Comparison of ENCODE assay signal across 9 mouse cellular contexts in genomic region chr6:47811324-47811723, GRCm38 (mm10). TPM values are rescaled to one million over a fixed set of nuclear protein-coding genes. Genes with fewer than 3 reads are reported as not detected.
DNase-seq lines count a peak whose midpoint lies in the region; ATAC-seq and TF ChIP-seq lines count a peak whose summit lies in the region.
"Had no signal": no experiment of that assay in that cellular context is flagged by ENCODE, and none has a peak within 500 bp of the region (broad histone marks: within the 10 kb centered on the region; RNA-seq: fewer than 3 reads in every experiment).

No protein-coding gene starts in this region.

- intact Hi-C loops in heart, postnatal 36 days (cut with DNase I): loop anchor here (2.0 kb wide), 1 partner anchor 15 kb away; no protein-coding TSS in a partner anchor
- intact Hi-C loops in left cerebral cortex, postnatal 10 days (cut with DNase I): no loop called here

- ATAC-seq in heart, embryonic 13.5 days (ENCODE audit: extremely low read depth, insufficient number of reproducible peaks, low FRiP score, low TSS enrichment): no peak
- ATAC-seq in G1E (ENCODE audit: extremely low read depth, insufficient number of reproducible peaks, low FRiP score, poor library complexity, severe bottlenecking): no peak
- no peak for ATAC-seq in hindbrain, embryonic 12.5 days (ENCODE audit: low FRiP score)

- no peak overlapping the region for H3K27ac ChIP-seq in heart, embryonic 13.5 days (replicated peaks)
- no peak overlapping the region for H3K27ac ChIP-seq in hindbrain, embryonic 12.5 days
- H3K27ac ChIP-seq in macrophage: no peak overlapping the region

- peak overlapping the region; percentile 86 for H3K9ac ChIP-seq in heart, embryonic 13.5 days
- H3K9ac ChIP-seq in hindbrain, embryonic 12.5 days: peak overlapping the region; percentile 89

- no peak for TF ChIP-seq CTCF in G1E (IDR thresholded peaks at IDR 0.05; ENCODE audit: low read depth, low read length)

- H3K9me3 ChIP-seq in heart, embryonic 13.5 days: no peaks in the 10 kb centered on the region
- H3K9me3 ChIP-seq in G1E (replicated peaks): no peaks in the 10 kb centered on the region
- H3K9me3 ChIP-seq in hindbrain, embryonic 12.5 days (replicated peaks): no peaks in the 10 kb centered on the region

- H3K36me3 ChIP-seq in heart, embryonic 13.5 days: peaks cover 21% of the 10 kb centered on the region
- H3K36me3 ChIP-seq in G1E (replicated peaks) (peaks cover 41% of the 10 kb centered on the region), macrophage (ENCODE audit: inconsistent target) (no peaks in the 10 kb centered on the region)
- peaks cover 7% of the 10 kb centered on the region for H3K36me3 ChIP-seq in hindbrain, embryonic 12.5 days

- no peaks in the 10 kb centered on the region for H3K27me3 ChIP-seq in heart, embryonic 13.5 days (replicated peaks)
- no peaks in the 10 kb centered on the region for H3K27me3 ChIP-seq in G1E (ENCODE audit: insufficient read depth, low read length)
- no peaks in the 10 kb centered on the region for H3K27me3 ChIP-seq in hindbrain, embryonic 12.5 days

- 51% methylated on average over 5 of the region's 5 CpGs for WGBS in heart, embryonic 13.5 days
- WGBS in hindbrain, embryonic 12.5 days: 72% methylated on average over 5 of the region's 5 CpGs
- 75% methylated on average over 5 of the region's 5 CpGs for WGBS in macrophage (ENCODE audit: missing documents)

- peaks cover 40% of the 10 kb centered on the region for H3K4me1 ChIP-seq in heart, embryonic 13.5 days
- H3K4me1 ChIP-seq in G1E (ENCODE audit: insufficient read depth, low read depth, low read length): peaks cover 25% of the 10 kb centered on the region
- peaks cover 31% of the 10 kb centered on the region for H3K4me1 ChIP-seq in hindbrain, embryonic 12.5 days

- H3K79me2 ChIP-seq in macrophage (ENCODE audit: inconsistent target): peaks cover 66% of the 10 kb centered on the region

- DNase-seq in heart, postnatal 36 days: no peak
- DNase-seq in G1E (ENCODE audit: low spot score): no peak
- no peak for DNase-seq in left cerebral cortex, postnatal 10 days (ENCODE audit: extremely low spot score in 1 of 2, low spot score in 2 of 2)
- no peak for DNase-seq in right cerebral cortex, postnatal 25 days
- DNase-seq in testis, postnatal 10 days (ENCODE audit: low spot score): no peak
- DNase-seq: thymus, postnatal 36 days had no signal

- peak overlapping the region; percentile 78 for H3K4me2 ChIP-seq in heart, embryonic 13.5 days
- peak overlapping the region; percentile 79 for H3K4me2 ChIP-seq in hindbrain, embryonic 12.5 days (replicated peaks)

- H3K4me3 ChIP-seq in heart, embryonic 13.5 days: peak overlapping the region; percentile 73
- H3K4me3 ChIP-seq in G1E (ENCODE audit: low read depth, low read length): peak overlapping the region; percentile 85; the same call in 1 of the 2 replicates
- H3K4me3 ChIP-seq in hindbrain, embryonic 12.5 days: peak overlapping the region; percentile 82
- peak overlapping the region; percentile 94 for H3K4me3 ChIP-seq in macrophage (ENCODE audit: inconsistent target)

RNA-seq across cellular contexts. Expression of gene Pdia4, which starts 1.9 kb away (rescaled TPM):
- polyA plus RNA-seq in heart, embryonic 13.5 days (2015; fragmentation: Nextera tagmentation; extraction: Ambion mirVana): 162 and 189 TPM in 2 replicates
- total RNA-seq in heart, postnatal 36 days (2021): 10 to 100 TPM; 38.4 to 50.1 TPM
- total RNA-seq in G1E (2014; fragmentation: Nextera tagmentation): 46.6 and 55.0 TPM in 2 replicates
- 95.8 and 96.7 TPM in 2 replicates for total RNA-seq in G1E (2017)
- 4.0 and 5.0 TPM in 2 replicates for polyA plus RNA-seq in G1E (2012)
- polyA plus RNA-seq in hindbrain, embryonic 12.5 days (2016; fragmentation: Nextera tagmentation; extraction: Ambion mirVana): 236 and 258 TPM in 2 replicates
- 10 to 100 TPM in 14 of 26 experiments, 1 to 10 TPM in 12; 4.3 to 42.7 (median 11.1) TPM for total RNA-seq in macrophage (2018; cell fraction: chromatin; rRNA removed)
- 100 to 1,000 TPM in 8 of 26 experiments, 10 to 100 TPM in 18; 59.6 to 124 (median 94.5) TPM for total RNA-seq in macrophage (2018; cell fraction: cytosol; rRNA removed)
- total RNA-seq in macrophage (2018; cell fraction: nucleus; rRNA removed): 100 to 1,000 TPM in 11 of 26 experiments, 10 to 100 TPM in 15; 24.1 to 171 (median 93.7) TPM
- polyA plus RNA-seq in macrophage (2018): 86.7 to 134 TPM (median 112 TPM) in 3 replicates
- total RNA-seq in left cerebral cortex, postnatal 10 days (2021): 10 to 100 TPM; 39.7 to 44.2 TPM

RNA-seq across cellular contexts. Expression of gene Zfp786, which starts 19.3 kb away (rescaled TPM):
- 1.2 TPM in 2 replicates for polyA plus RNA-seq in heart, embryonic 13.5 days (2015; fragmentation: Nextera tagmentation; extraction: Ambion mirVana)
- under 1 TPM; 0.68 to 0.72 TPM for total RNA-seq in heart, postnatal 36 days (2021)
- total RNA-seq in G1E (2014; fragmentation: Nextera tagmentation): 2.7 and 9.3 TPM in 2 replicates
- total RNA-seq in G1E (2017): 0.99 and 1.1 TPM in 2 replicates
- 0.20 and 0.26 TPM in 2 replicates for polyA plus RNA-seq in G1E (2012)
- polyA plus RNA-seq in hindbrain, embryonic 12.5 days (2016; fragmentation: Nextera tagmentation; extraction: Ambion mirVana): 12.1 and 12.7 TPM in 2 replicates
- 1 to 10 TPM in 2 of 26 experiments, under 1 TPM in 10, not detected in 14; 0.22 to 2.0 (median 0.58) TPM for total RNA-seq in macrophage (2018; cell fraction: chromatin; rRNA removed)
- total RNA-seq in macrophage (2018; cell fraction: cytosol; rRNA removed): under 1 TPM in 16 of 26 experiments, not detected in 10; 0.03 to 0.24 (median 0.10) TPM
- total RNA-seq in macrophage (2018; cell fraction: nucleus; rRNA removed): 1 to 10 TPM in 1 of 26 experiments, under 1 TPM in 6, not detected in 19; 0.18 to 1.9 (median 0.40) TPM
- polyA plus RNA-seq in macrophage (2018): 0.09 to 0.28 TPM in 2 of 3 replicates, not detected in the other
- 1 to 10 TPM; 6.1 to 6.6 TPM for total RNA-seq in left cerebral cortex, postnatal 10 days (2021)

RNA-seq across cellular contexts. Expression of gene Zfp398, which starts 24.1 kb away (rescaled TPM):
- 3.7 TPM in 2 replicates for polyA plus RNA-seq in heart, embryonic 13.5 days (2015; fragmentation: Nextera tagmentation; extraction: Ambion mirVana)
- total RNA-seq in heart, postnatal 36 days (2021): 1 to 10 TPM; 5.6 to 8.0 TPM
- total RNA-seq in G1E (2014; fragmentation: Nextera tagmentation): 27.5 and 32.3 TPM in 2 replicates
- total RNA-seq in G1E (2017): 12.6 and 15.7 TPM in 2 replicates
- 4.1 and 4.6 TPM in 2 replicates for polyA plus RNA-seq in G1E (2012)
- polyA plus RNA-seq in hindbrain, embryonic 12.5 days (2016; fragmentation: Nextera tagmentation; extraction: Ambion mirVana): 14.0 and 15.1 TPM in 2 replicates
- total RNA-seq in macrophage (2018; cell fraction: chromatin; rRNA removed): 10 to 100 TPM in 21 of 26 experiments, 1 to 10 TPM in 5; 4.7 to 66.4 (median 22.5) TPM
- 1 to 10 TPM in 24 of 26 experiments, under 1 TPM in 2; 0.91 to 8.0 (median 4.6) TPM for total RNA-seq in macrophage (2018; cell fraction: cytosol; rRNA removed)
- total RNA-seq in macrophage (2018; cell fraction: nucleus; rRNA removed): 10 to 100 TPM in 17 of 26 experiments, 1 to 10 TPM in 9; 2.4 to 48.1 (median 12.6) TPM
- polyA plus RNA-seq in macrophage (2018): 3.7 to 4.5 TPM (median 4.4 TPM) in 3 replicates
- 10 to 100 TPM; 18.9 to 21.0 TPM for total RNA-seq in left cerebral cortex, postnatal 10 days (2021)

Comparison
In these comparisons a context has a peak if more than half of its experiments do, and no peak if none do; other contexts are left out.
1. RNA of gene Pdia4, which starts 1.9 kb away (polyA plus RNA-seq): 236 to 258 TPM in hindbrain, embryonic 12.5 days, 162 to 189 TPM in heart, embryonic 13.5 days and 86.7 to 134 TPM in macrophage; 4.0 to 5.0 TPM in G1E; every median in the first group is over 10 times any median in the second.
2. Peak in every context shown above with its lines, with median percentiles within 50 percentile points of each other: H3K4me3 ChIP-seq.